In genomic region chr14:51089674-51090076, GRCm38 (mm10) we compare ENCODE assay signal across 8 mouse cellular contexts. TPM values are rescaled to one million over a fixed set of nuclear protein-coding genes. Genes with fewer than 3 reads are reported as not detected.
DNase-seq lines count a peak whose midpoint lies in the region; ATAC-seq and TF ChIP-seq lines count a peak whose summit lies in the region.

No protein-coding gene starts in this region.

- peak overlapping the region; percentile 68 for H3K9ac ChIP-seq in heart, adult 2 months (ENCODE audit: low read depth, low read length)
- peak overlapping the region; percentile 14 for H3K9ac ChIP-seq in limb, embryonic 15.5 days
- peak overlapping the region; percentile 81 for H3K9ac ChIP-seq in stomach, embryonic 16.5 days (ENCODE audit: low read length)

- H3K36me3 ChIP-seq in heart, adult 2 months (ENCODE audit: control insufficient read depth, insufficient read depth, low read length), result no peaks in the 10 kb centered on the region
- H3K36me3 ChIP-seq in thymus, adult 2 months (ENCODE audit: control insufficient read depth, insufficient read depth, low read length), result no peaks in the 10 kb centered on the region
- H3K36me3 ChIP-seq in limb, embryonic 15.5 days, result no peaks in the 10 kb centered on the region
- no peaks in the 10 kb centered on the region for H3K36me3 ChIP-seq in stomach, embryonic 16.5 days (ENCODE audit: control insufficient read depth, insufficient read depth, low read length)

- H3K27me3 ChIP-seq in heart, adult 2 months (ENCODE audit: control insufficient read depth, insufficient read depth, low read length), result no peaks in the 10 kb centered on the region
- H3K27me3 ChIP-seq in thymus, adult 2 months (ENCODE audit: control insufficient read depth, insufficient read depth, low read length), result no peaks in the 10 kb centered on the region
- H3K27me3 ChIP-seq in limb, embryonic 15.5 days, result peaks cover under 1% of the 10 kb centered on the region; the same call in 1 of the 2 replicates
- H3K27me3 ChIP-seq in stomach, embryonic 16.5 days (ENCODE audit: control insufficient read depth, insufficient read depth, low read length), result no peaks in the 10 kb centered on the region

- WGBS in heart, adult 2 months, result under 1% methylated on average over 15 of the region's 15 CpGs
- under 1% methylated on average over 15 of the region's 15 CpGs for WGBS in thymus, adult 2 months
- under 1% methylated on average over 15 of the region's 15 CpGs for WGBS in limb, embryonic 15.5 days
- WGBS in stomach, embryonic 16.5 days, result under 1% methylated on average over 15 of the region's 15 CpGs

- no peaks in the 10 kb centered on the region for H3K9me3 ChIP-seq in limb, embryonic 15.5 days
- H3K9me3 ChIP-seq in stomach, embryonic 16.5 days (replicated peaks; ENCODE audit: control insufficient read depth, low read length), result no peaks in the 10 kb centered on the region

- H3K4me3 ChIP-seq in heart, adult 2 months, result peak overlapping the region; percentile 76
- H3K4me3 ChIP-seq in thymus, adult 2 months (ENCODE audit: control insufficient read depth, insufficient read depth, low read length), result peak overlapping the region; percentile 97
- peak overlapping the region; percentile 78 for H3K4me3 ChIP-seq in limb, embryonic 15.5 days
- peak overlapping the region; percentile 61 for H3K4me3 ChIP-seq in stomach, embryonic 16.5 days (replicated peaks; ENCODE audit: low read length)

- H3K79me2 ChIP-seq in heart, adult 2 months (replicated peaks; ENCODE audit: control insufficient read depth, insufficient read depth, low read length), result no peaks in the 10 kb centered on the region

- intact Hi-C loops in heart, adult 2 months (cut with DNase I), result loop anchor here (1.0 kb wide), 1 partner anchor 282 kb away; the partner anchor contains the start of genes Ccnb1ip1 and Parp2
- intact Hi-C loops in heart, postnatal 10 days (cut with DNase I), result loop anchor here (1.0 to 2.0 kb wide), 2 partner anchors 24 to 283 kb away; partner anchors contain the start of genes Ccnb1ip1 and Parp2

- no peak for ATAC-seq in limb, embryonic 15.5 days (ENCODE audit: insufficient number of reproducible peaks, low FRiP score, low TSS enrichment, low read depth)
- no peak for ATAC-seq in stomach, embryonic 16.5 days (ENCODE audit: insufficient read depth, low FRiP score)

- TF ChIP-seq EP300 in heart, adult 2 months (IDR thresholded peaks at IDR 0.05; ENCODE audit: insufficient read depth, low read depth, low read length), result no peak

- no peak for TF ChIP-seq POLR2A in heart, adult 2 months (IDR thresholded peaks at IDR 0.05; ENCODE audit: insufficient read depth, low read depth, low read length)
- no peak for TF ChIP-seq POLR2A in thymus, adult 2 months (IDR thresholded peaks at IDR 0.05; ENCODE audit: control insufficient read depth, extremely low read depth, insufficient read depth, low read length, poor library complexity)

- peak overlapping the region; percentile 96 for H3K27ac ChIP-seq in heart, adult 2 months
- H3K27ac ChIP-seq in thymus, adult 2 months (ENCODE audit: control insufficient read depth, insufficient read depth, low read length), result peak overlapping the region; percentile 82
- peak overlapping the region; percentile 90 for H3K27ac ChIP-seq in limb, embryonic 15.5 days
- peak overlapping the region; percentile 93 for H3K27ac ChIP-seq in stomach, embryonic 16.5 days (ENCODE audit: low read length)

- peak overlapping the region; percentile 64 for H3K4me2 ChIP-seq in limb, embryonic 15.5 days
- H3K4me2 ChIP-seq in stomach, embryonic 16.5 days (ENCODE audit: low read depth, low read length), result peak overlapping the region; percentile 74

- no peak for DNase-seq in heart, adult 2 months
- no peak for DNase-seq in heart, postnatal 10 days
- no peak for DNase-seq in thymus, adult 2 months
- no peak for DNase-seq in thymus, postnatal 14 days
- no peak for DNase-seq in gastrocnemius, adult 18-20 months (ENCODE audit: low spot score)
- no peak for DNase-seq in thymus, postnatal 0 days (ENCODE audit: low spot score)

- H3K4me1 ChIP-seq in heart, adult 2 months (ENCODE audit: control insufficient read depth, insufficient read depth, low read length), result peaks cover 1% of the 10 kb centered on the region; the same call in 1 of the 2 replicates
- peaks cover 10% of the 10 kb centered on the region for H3K4me1 ChIP-seq in thymus, adult 2 months (replicated peaks; ENCODE audit: control insufficient read depth, insufficient read depth, low read length)
- H3K4me1 ChIP-seq in limb, embryonic 15.5 days, result 0 out of 2 replicates have a peak, but pooled peaks cover 8% of the 10 kb centered on the region
- H3K4me1 ChIP-seq in stomach, embryonic 16.5 days (ENCODE audit: control insufficient read depth, insufficient read depth, low read length), result peaks cover 13% of the 10 kb centered on the region; the same call in 1 of the 2 replicates

- no peak for TF ChIP-seq CTCF in heart, adult 2 months (IDR thresholded peaks at IDR 0.05)
- TF ChIP-seq CTCF in thymus, adult 2 months (IDR thresholded peaks at IDR 0.05; ENCODE audit: borderline replicate concordance, control insufficient read depth, extremely low read depth, insufficient read depth, low read length, poor library complexity), result no peak

RNA-seq across cellular contexts. Expression of gene Rnase4, which starts 1.2 kb away (rescaled TPM):
- 10 to 100 TPM; 47.9 to 59.6 TPM for total RNA-seq in heart, adult 2 months (2021)
- 90.9 and 123 TPM in 2 replicates for polyA plus RNA-seq in heart, adult 2 months (2012; rRNA removed)
- 10 to 100 TPM; 45.4 to 46.9 TPM for total RNA-seq in heart, postnatal 10 days (2021)
- 33.2 and 52.1 TPM in 2 replicates for polyA plus RNA-seq in thymus, adult 2 months (2012; rRNA removed)
- polyA plus RNA-seq in limb, embryonic 15.5 days (2015; fragmentation: Nextera tagmentation; extraction: Ambion mirVana), result 68.6 and 83.1 TPM in 2 replicates
- 151 and 166 TPM in 2 replicates for polyA plus RNA-seq in stomach, embryonic 16.5 days (2015; fragmentation: Nextera tagmentation; extraction: Ambion mirVana)
- 10 to 100 TPM; 25.0 to 30.1 TPM for total RNA-seq in gastrocnemius, adult 18-20 months (2021)
- polyA plus RNA-seq in thymus, postnatal 0 days (2015; fragmentation: Nextera tagmentation; extraction: Ambion mirVana), result 29.9 and 32.1 TPM in 2 replicates

RNA-seq across cellular contexts. Expression of gene Ang, which starts 1.3 kb away (rescaled TPM):
- 10 to 100 TPM in 1 of 2 experiments, 1 to 10 TPM in 1; 5.6 to 10.2 TPM for total RNA-seq in heart, adult 2 months (2021)
- 10.8 and 12.1 TPM in 2 replicates for polyA plus RNA-seq in heart, adult 2 months (2012; rRNA removed)
- 1 to 10 TPM; 3.2 to 4.0 TPM for total RNA-seq in heart, postnatal 10 days (2021)
- 5.3 and 7.5 TPM in 2 replicates for polyA plus RNA-seq in thymus, adult 2 months (2012; rRNA removed)
- 10.1 and 10.5 TPM in 2 replicates for polyA plus RNA-seq in limb, embryonic 15.5 days (2015; fragmentation: Nextera tagmentation; extraction: Ambion mirVana)
- 39.4 and 41.6 TPM in 2 replicates for polyA plus RNA-seq in stomach, embryonic 16.5 days (2015; fragmentation: Nextera tagmentation; extraction: Ambion mirVana)
- 1 to 10 TPM; 3.0 to 4.1 TPM for total RNA-seq in gastrocnemius, adult 18-20 months (2021)
- polyA plus RNA-seq in thymus, postnatal 0 days (2015; fragmentation: Nextera tagmentation; extraction: Ambion mirVana), result 5.0 and 6.0 TPM in 2 replicates

RNA-seq across cellular contexts. Expression of gene Olfr750, which starts 15.4 kb away (rescaled TPM):
- total RNA-seq in heart, adult 2 months (2021), result not detected
- polyA plus RNA-seq in heart, adult 2 months (2012; rRNA removed), result not detected in 2 replicates
- total RNA-seq in heart, postnatal 10 days (2021), result not detected
- polyA plus RNA-seq in thymus, adult 2 months (2012; rRNA removed), result 0.11 TPM in 1 of 2 replicates, not detected in the other
- not detected in 2 replicates for polyA plus RNA-seq in limb, embryonic 15.5 days (2015; fragmentation: Nextera tagmentation; extraction: Ambion mirVana)
- polyA plus RNA-seq in stomach, embryonic 16.5 days (2015; fragmentation: Nextera tagmentation; extraction: Ambion mirVana), result not detected in 2 replicates
- total RNA-seq in gastrocnemius, adult 18-20 months (2021), result not detected
- polyA plus RNA-seq in thymus, postnatal 0 days (2015; fragmentation: Nextera tagmentation; extraction: Ambion mirVana), result not detected in 2 replicates

RNA-seq across cellular contexts. Expression of gene Eddm3b, which starts 24.6 kb away (rescaled TPM):
- not detected for total RNA-seq in heart, adult 2 months (2021)
- polyA plus RNA-seq in heart, adult 2 months (2012; rRNA removed), result not detected in 2 replicates
- total RNA-seq in heart, postnatal 10 days (2021), result not detected
- not detected in 2 replicates for polyA plus RNA-seq in thymus, adult 2 months (2012; rRNA removed)
- not detected in 2 replicates for polyA plus RNA-seq in limb, embryonic 15.5 days (2015; fragmentation: Nextera tagmentation; extraction: Ambion mirVana)
- not detected in 2 replicates for polyA plus RNA-seq in stomach, embryonic 16.5 days (2015; fragmentation: Nextera tagmentation; extraction: Ambion mirVana)
- total RNA-seq in gastrocnemius, adult 18-20 months (2021), result not detected
- polyA plus RNA-seq in thymus, postnatal 0 days (2015; fragmentation: Nextera tagmentation; extraction: Ambion mirVana), result not detected in 2 replicates

RNA-seq across cellular contexts. Expression of gene Rnase12, which starts 32.2 kb away (rescaled TPM):
- total RNA-seq in heart, adult 2 months (2021), result not detected
- polyA plus RNA-seq in heart, adult 2 months (2012; rRNA removed), result not detected in 2 replicates
- not detected for total RNA-seq in heart, postnatal 10 days (2021)
- polyA plus RNA-seq in thymus, adult 2 months (2012; rRNA removed), result 0.31 and 0.49 TPM in 2 replicates
- not detected in 2 replicates for polyA plus RNA-seq in limb, embryonic 15.5 days (2015; fragmentation: Nextera tagmentation; extraction: Ambion mirVana)
- 0.45 TPM in 1 of 2 replicates, not detected in the other for polyA plus RNA-seq in stomach, embryonic 16.5 days (2015; fragmentation: Nextera tagmentation; extraction: Ambion mirVana)
- total RNA-seq in gastrocnemius, adult 18-20 months (2021), result not detected
- 0.33 and 0.36 TPM in 2 replicates for polyA plus RNA-seq in thymus, postnatal 0 days (2015; fragmentation: Nextera tagmentation; extraction: Ambion mirVana)

Comparison
In these comparisons a context has a peak if more than half of its experiments do, and no peak if none do; other contexts are left out.
1. H3K9ac ChIP-seq: peak in every context shown above with its lines; median percentile 81 in stomach, embryonic 16.5 days; 68 in heart, adult 2 months; 14 in limb, embryonic 15.5 days.